Mouse (Mus musculus): ENCODE results near the gene Lmna. TPM values are rescaled to one million over a fixed set of nuclear protein-coding genes. Genes with fewer than 3 reads are reported as not detected.

Gene Lmna
- polyA plus RNA-seq, 1 experiment from 2014 or later, result 189 TPM

MicroRNA genes within 50 kb of the gene (microRNA counts, 519-probe panel; counts per million panel counts)
- microRNA mmu-miR-1905, result 582 counts per million, percentile 70 among the panel's probes with 10 or more counts

Small RNA genes within 50 kb of the gene (microRNA-seq; reads per million reads assigned to microRNA genes)
- gene Mir1905 (not detected), gene Mir7011 (not detected)

Other genes starting within 250 kb of the Lmna start
- gene Gm38392, start 222.7 kb downstream of the Lmna start, polyA plus RNA-seq (2016; fragmentation: Nextera tagmentation; extraction: Ambion mirVana), result 0.20 TPM in 1 of 2 replicates, not detected in the other
- 9.8 and 10.4 TPM in 2 replicates for gene Tsacc, start 213.0 kb downstream of the Lmna start, polyA plus RNA-seq (2016; fragmentation: Nextera tagmentation; extraction: Ambion mirVana)
- gene Cct3, start 212.8 kb downstream of the Lmna start, polyA plus RNA-seq (2016; fragmentation: Nextera tagmentation; extraction: Ambion mirVana), result 448 and 488 TPM in 2 replicates
- gene Glmp, start 184.9 kb downstream of the Lmna start, polyA plus RNA-seq (2016; fragmentation: Nextera tagmentation; extraction: Ambion mirVana), result 93.8 and 96.4 TPM in 2 replicates
- 1.6 and 2.0 TPM in 2 replicates for gene Tmem79, start 173.8 kb downstream of the Lmna start, polyA plus RNA-seq (2016; fragmentation: Nextera tagmentation; extraction: Ambion mirVana)
- 56.1 and 58.8 TPM in 2 replicates for gene Smg5, start 173.7 kb downstream of the Lmna start, polyA plus RNA-seq (2016; fragmentation: Nextera tagmentation; extraction: Ambion mirVana)
- 9.2 and 10.0 TPM in 2 replicates for gene Paqr6, start 145.4 kb downstream of the Lmna start, polyA plus RNA-seq (2016; fragmentation: Nextera tagmentation; extraction: Ambion mirVana)
- gene Bglap3, start 137.2 kb downstream of the Lmna start, polyA plus RNA-seq (2016; fragmentation: Nextera tagmentation; extraction: Ambion mirVana), result 0.11 and 0.13 TPM in 2 replicates
- not detected in 2 replicates for gene Bglap2, start 131.3 kb downstream of the Lmna start, polyA plus RNA-seq (2016; fragmentation: Nextera tagmentation; extraction: Ambion mirVana)
- not detected in 2 replicates for gene Bglap, start 125.5 kb downstream of the Lmna start, polyA plus RNA-seq (2016; fragmentation: Nextera tagmentation; extraction: Ambion mirVana)
- gene Pmf1, start 99.6 kb downstream of the Lmna start, polyA plus RNA-seq (2016; fragmentation: Nextera tagmentation; extraction: Ambion mirVana), result 104 and 115 TPM in 2 replicates
- 14.0 and 14.9 TPM in 2 replicates for gene Slc25a44, start 84.8 kb downstream of the Lmna start, polyA plus RNA-seq (2016; fragmentation: Nextera tagmentation; extraction: Ambion mirVana)
- 14.4 and 17.6 TPM in 2 replicates for gene Sema4a, start 48.8 kb downstream of the Lmna start, polyA plus RNA-seq (2016; fragmentation: Nextera tagmentation; extraction: Ambion mirVana)
- gene Mex3a, start 22.4 kb upstream of the Lmna start, polyA plus RNA-seq (2016; fragmentation: Nextera tagmentation; extraction: Ambion mirVana), result 2.8 and 3.1 TPM in 2 replicates
- gene Rab25, start 38.3 kb upstream of the Lmna start, polyA plus RNA-seq (2016; fragmentation: Nextera tagmentation; extraction: Ambion mirVana), result 0.70 TPM in 1 of 2 replicates, not detected in the other
- gene Lamtor2, start 43.1 kb upstream of the Lmna start, polyA plus RNA-seq (2016; fragmentation: Nextera tagmentation; extraction: Ambion mirVana), result 101 and 102 TPM in 2 replicates
- 37.9 and 39.5 TPM in 2 replicates for gene Ubqln4, start 43.8 kb upstream of the Lmna start, polyA plus RNA-seq (2016; fragmentation: Nextera tagmentation; extraction: Ambion mirVana)
- 172 and 177 TPM in 2 replicates for gene Ssr2, start 65.9 kb upstream of the Lmna start, polyA plus RNA-seq (2016; fragmentation: Nextera tagmentation; extraction: Ambion mirVana)
- gene Arhgef2, start 96.0 kb upstream of the Lmna start, polyA plus RNA-seq (2016; fragmentation: Nextera tagmentation; extraction: Ambion mirVana), result 30.5 and 33.0 TPM in 2 replicates
- gene Rxfp4, start 143.2 kb upstream of the Lmna start, polyA plus RNA-seq (2016; fragmentation: Nextera tagmentation; extraction: Ambion mirVana), result not detected in 2 replicates
- 44.1 and 46.4 TPM in 2 replicates for gene Khdc4, start 175.8 kb upstream of the Lmna start, polyA plus RNA-seq (2016; fragmentation: Nextera tagmentation; extraction: Ambion mirVana)
- 36.0 and 36.4 TPM in 2 replicates for gene Rit1, start 206.9 kb upstream of the Lmna start, polyA plus RNA-seq (2016; fragmentation: Nextera tagmentation; extraction: Ambion mirVana)